Mouse (Mus musculus) embryonic facial prominence, embryonic 14.5 days (tissue): ENCODE data around the gene Lgals9. TPM values are rescaled to one million over a fixed set of nuclear protein-coding genes. Genes with fewer than 3 reads are reported as not detected.
A peak's percentile ranks its signal among the peaks of the same experiment; 100 is the strongest.

ENCODE experiments used
- ATAC-seq: fragments of 200-750 bp; cut with Nextera tagmentation; 2 replicates; pipeline ENCODE4 v1.8.0; 2017; ENCODE audit warnings: low read depth, moderate number of reproducible peaks, moderate TSS enrichment
- DNase-seq: peaks from one replicate; pipeline ENCODE4 v3.0.0-alpha.2; 2015; ENCODE audit warnings: low spot score
- H3K27ac ChIP-seq: fragments of 300-500 bp; sonication (generic); replicated peaks from 2 replicates; pipeline ENCODE4 v1.5.1; 2014; ENCODE audit warnings: low read depth, mild to moderate bottlenecking, low read length, moderate library complexity
- H3K27me3 ChIP-seq: fragments of 300-500 bp; sonication (generic); replicated peaks from 2 replicates; pipeline ENCODE4 v1.6.1; 2014; ENCODE audit warnings: low read length; ENCODE audit not compliant: control insufficient read depth, insufficient read depth
- H3K36me3 ChIP-seq: fragments of 300-500 bp; sonication (generic); 2 replicates; pipeline ENCODE4 v1.6.1; 2014; ENCODE audit warnings: low read length, mixed read lengths; ENCODE audit not compliant: control insufficient read depth, insufficient read depth
- H3K4me1 ChIP-seq: fragments of 300-500 bp; sonication (generic); 2 replicates; pipeline ENCODE4 v1.6.1; 2014; ENCODE audit warnings: antibody characterized with exemption, low read length; ENCODE audit not compliant: control insufficient read depth, insufficient read depth
- H3K4me2 ChIP-seq: fragments of 300-500 bp; sonication (generic); 2 replicates; pipeline ENCODE4 v1.6.1; 2014; ENCODE audit warnings: low read depth, mild to moderate bottlenecking, low read length, moderate library complexity, mixed read lengths
- H3K4me3 ChIP-seq: fragments of 300-500 bp; sonication (generic); 2 replicates; pipeline ENCODE4 v1.5.1; 2014; ENCODE audit warnings: low read depth, mild to moderate bottlenecking, low read length
- H3K9ac ChIP-seq: fragments of 300-500 bp; sonication (generic); 2 replicates; pipeline ENCODE4 v1.6.1; 2014; ENCODE audit warnings: low read depth, mild to moderate bottlenecking, low read length, moderate library complexity, mixed read lengths
- H3K9me3 ChIP-seq: fragments of 300-500 bp; sonication (generic); 2 replicates; pipeline ENCODE4 v1.6.1; 2016; ENCODE audit warnings: low read length; ENCODE audit not compliant: control insufficient read depth
- WGBS: fragments of 180-500 bp; shearing (Covaris S2); extraction: QIAGEN DNeasy Blood & Tissue Kit; methylation state at CpG from one replicate; pipeline ENCODE4 v1.1.7; 2014; 5-methylcytosine and 5-hydroxymethylcytosine counted together
- polyA plus RNA-seq: library from polyadenylated mRNA; unstranded; fragments of >200 nt; fragmentation: Nextera tagmentation; extraction: Ambion mirVana; gene quantifications from 2 replicates; pipeline ENCODE4 v1.2.1, GENCODE M21; 2014

Lgals9 gene
- 51.4 and 52.1 TPM in 2 replicates for polyA plus RNA-seq

DNA sequence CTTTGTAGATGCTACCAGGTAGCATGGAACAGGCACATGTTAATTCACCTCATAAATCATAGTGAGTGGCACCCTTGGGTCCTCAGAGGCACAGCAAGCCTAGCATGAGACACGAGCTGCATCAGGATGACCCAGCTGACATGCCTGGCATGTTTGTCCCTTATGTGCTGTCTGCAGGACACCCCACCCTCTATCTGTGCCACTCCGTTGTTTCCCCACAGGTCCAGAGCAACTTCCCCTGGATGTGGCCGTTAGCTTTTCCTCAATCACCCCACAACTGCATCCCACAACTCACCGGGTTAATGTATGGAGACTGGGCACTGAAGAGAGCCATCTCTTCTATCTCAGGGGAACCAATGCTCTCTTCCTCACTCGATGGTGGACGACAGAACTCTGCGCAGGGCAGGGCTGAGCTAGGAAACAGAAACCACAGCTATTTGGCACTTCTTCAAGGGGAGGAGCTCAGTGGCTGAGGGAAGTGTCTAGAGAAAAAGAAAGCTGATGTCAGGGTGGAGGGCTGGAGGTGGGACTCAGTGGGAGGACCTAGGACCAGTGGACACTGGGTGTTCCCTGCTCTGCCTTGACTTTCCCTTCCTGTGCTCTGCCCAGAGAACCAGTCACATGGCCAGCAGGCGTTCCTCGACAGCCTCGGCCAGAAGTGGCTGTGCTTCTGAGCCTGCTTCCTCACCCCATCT is at the start of gene Lgals9:
TSS of gene Lgals9 (minus strand) at position 464 of the 695 bp plus-strand sequence.
- Histone ChIP-seq H3K4me1 (0 out of 2 replicates have a peak, but pooled peaks cover 4% of the 10 kb centered on the region), H3K27ac (no peak within 1 kb of the TSS), H3K27me3 (no peaks in the 10 kb centered on the region), H3K4me3 (peak within 1 kb of the TSS; percentile 18), H3K36me3 (no peaks in the 10 kb centered on the region), H3K9me3 (no peaks in the 10 kb centered on the region), H3K9ac (0 out of 2 replicates have a peak within 1 kb of the TSS, but pooled peaks have one; percentile 20), H3K4me2 (peak within 1 kb of the TSS; percentile 42)
- ATAC-seq (peak; percentile 72), DNase-seq (peak; percentile 88)
- 59% methylated on average over 10 of the region's 10 CpGs for whole genome bisulfite sequencing

DNA sequence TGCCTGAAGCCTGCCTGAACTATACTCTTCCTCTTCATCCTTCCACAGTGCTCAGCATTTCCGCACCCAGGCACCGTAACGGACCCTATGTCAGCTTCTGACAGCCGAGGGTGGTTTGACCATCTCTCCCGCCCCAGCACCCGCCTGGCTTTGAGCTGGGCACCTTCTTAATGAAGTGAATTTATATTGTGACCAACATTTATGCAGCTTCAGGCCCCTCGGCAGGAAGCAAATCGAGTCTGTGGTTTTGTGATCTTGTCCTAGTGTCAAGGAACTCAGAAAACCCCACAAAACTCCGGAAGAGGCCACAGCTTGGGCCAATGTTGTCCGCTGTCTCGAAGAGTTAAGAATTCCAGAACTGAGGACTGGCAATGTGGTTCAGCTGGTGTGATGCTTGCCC is 48.9 kb upstream of the Lgals9 start:
- Histone ChIP-seq H3K4me2 (no peak overlapping the region), H3K9ac (no peak overlapping the region), H3K27ac (no peak overlapping the region), H3K9me3 (no peaks in the 10 kb centered on the region), H3K36me3 (peaks cover 20% of the 10 kb centered on the region; the same call in 1 of the 2 replicates), H3K4me3 (no peak overlapping the region), H3K4me1 (no peaks in the 10 kb centered on the region; the same call in 1 of the 2 replicates), H3K27me3 (no peaks in the 10 kb centered on the region)
- ATAC-seq (no peak), DNase-seq (no peak)
- WGBS, result 81% methylated on average over 11 of the region's 11 CpGs

DNA sequence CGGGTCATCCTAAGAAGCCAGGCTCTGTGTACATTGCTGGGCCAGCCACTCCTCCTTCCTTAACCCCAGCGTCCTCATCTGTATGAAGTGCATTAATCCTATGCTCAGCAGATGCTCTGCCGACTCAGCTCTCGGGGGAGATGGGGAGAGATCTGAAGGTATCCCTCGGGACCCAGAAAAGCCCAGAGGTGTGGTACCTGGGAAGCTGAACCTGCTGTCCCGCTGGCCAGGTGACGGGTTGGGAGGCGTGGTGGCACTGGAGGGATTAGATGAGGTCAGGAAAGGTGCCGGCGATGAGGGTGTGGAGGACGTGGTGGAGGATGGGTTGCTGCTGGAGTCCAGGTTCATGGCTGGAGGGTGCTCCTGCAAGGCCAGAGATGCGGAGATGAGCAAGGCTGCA is 48.3 kb upstream of the Lgals9 start:
- Histone ChIP-seq H3K27me3 (no peaks in the 10 kb centered on the region), H3K36me3 (peaks cover 24% of the 10 kb centered on the region; the same call in 1 of the 2 replicates), H3K27ac (no peak overlapping the region), H3K4me1 (no peaks in the 10 kb centered on the region; the same call in 1 of the 2 replicates), H3K4me2 (no peak overlapping the region), H3K4me3 (no peak overlapping the region), H3K9me3 (no peaks in the 10 kb centered on the region), H3K9ac (no peak overlapping the region)
- 83% methylated on average over 12 of the region's 12 CpGs for WGBS
- DNase-seq (no peak), ATAC-seq (no peak)

DNA sequence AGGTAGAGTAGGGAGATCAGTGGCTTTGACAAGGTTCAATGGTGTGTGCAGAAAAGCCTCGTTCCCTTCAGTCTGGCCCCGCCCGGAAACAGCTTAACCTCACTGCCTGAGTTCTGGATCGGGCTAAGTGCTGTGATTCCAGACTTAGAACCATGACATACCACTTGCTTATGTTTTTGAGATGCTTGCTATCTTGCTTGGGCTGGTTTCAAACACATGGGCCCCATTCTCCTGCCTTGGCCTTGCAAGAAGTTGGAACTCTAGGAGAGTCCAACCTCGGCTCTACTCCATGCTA is 46.7 kb upstream of the Lgals9 start:
- H3K4me1 ChIP-seq, result no peaks in the 10 kb centered on the region; the same call in 1 of the 2 replicates
- no peaks in the 10 kb centered on the region for H3K27me3 ChIP-seq
- DNase-seq, result no peak
- ATAC-seq, result no peak
- H3K4me2 ChIP-seq, result no peak overlapping the region
- no peak overlapping the region for H3K9ac ChIP-seq
- H3K27ac ChIP-seq, result no peak overlapping the region
- 68% methylated on average over 5 of the region's 5 CpGs for WGBS
- H3K4me3 ChIP-seq, result no peak overlapping the region
- H3K36me3 ChIP-seq, result peaks cover 38% of the 10 kb centered on the region; the same call in 1 of the 2 replicates
- no peaks in the 10 kb centered on the region for H3K9me3 ChIP-seq

DNA sequence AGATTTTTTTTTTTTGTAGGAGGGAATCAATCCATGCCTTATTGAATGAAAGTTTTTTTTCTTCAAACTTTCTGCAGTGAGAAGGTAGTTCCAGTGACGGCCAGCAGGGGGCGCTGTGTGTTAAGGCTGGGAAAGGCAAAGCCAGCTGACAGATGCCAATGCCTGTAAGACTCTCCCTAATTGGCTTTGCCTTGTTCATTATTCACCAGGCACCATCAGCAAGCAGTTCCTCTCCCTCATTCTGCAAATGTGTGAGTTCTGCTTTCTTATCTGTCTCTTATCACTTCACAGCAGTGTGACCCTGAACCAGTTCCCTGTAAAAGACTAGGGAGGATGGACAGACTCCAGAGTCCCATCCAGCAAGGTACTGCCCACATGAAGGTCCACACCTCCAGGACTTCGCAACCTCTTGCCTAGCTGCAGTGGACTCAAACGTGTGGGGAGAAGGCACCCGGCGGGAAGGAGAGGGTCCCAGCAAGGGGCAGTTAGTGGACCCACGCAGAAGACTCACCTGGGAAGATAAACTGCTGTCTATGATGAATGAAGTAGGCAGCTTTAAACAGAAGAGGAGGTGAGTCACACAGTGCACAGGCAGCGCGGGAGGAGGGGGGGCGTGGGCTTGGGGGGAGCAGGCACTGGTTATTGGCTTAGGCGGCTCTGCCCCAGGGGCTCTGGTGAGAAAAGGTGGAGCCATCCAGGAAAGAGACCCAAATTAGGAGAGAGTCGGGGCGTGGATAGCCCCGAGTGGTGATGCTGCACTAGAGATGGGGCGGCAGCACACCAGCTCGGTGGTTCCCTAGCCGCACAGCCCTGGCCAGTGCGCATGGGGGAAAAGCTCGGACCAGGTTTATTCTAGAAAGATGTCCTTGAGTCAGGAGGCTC is 46.1 kb upstream of the Lgals9 start:
- Histone ChIP-seq H3K4me1 (no peaks in the 10 kb centered on the region; the same call in 1 of the 2 replicates), H3K36me3 (peaks cover 38% of the 10 kb centered on the region; the same call in 1 of the 2 replicates), H3K27me3 (no peaks in the 10 kb centered on the region), H3K27ac (no peak overlapping the region), H3K4me3 (no peak overlapping the region), H3K9ac (no peak overlapping the region), H3K4me2 (no peak overlapping the region), H3K9me3 (no peaks in the 10 kb centered on the region)
- peak; percentile 82 for DNase-seq
- ATAC-seq, result peak; percentile 35; the same call in 1 of the 2 replicates
- 48% methylated on average over 14 of the region's 19 CpGs for WGBS

DNA sequence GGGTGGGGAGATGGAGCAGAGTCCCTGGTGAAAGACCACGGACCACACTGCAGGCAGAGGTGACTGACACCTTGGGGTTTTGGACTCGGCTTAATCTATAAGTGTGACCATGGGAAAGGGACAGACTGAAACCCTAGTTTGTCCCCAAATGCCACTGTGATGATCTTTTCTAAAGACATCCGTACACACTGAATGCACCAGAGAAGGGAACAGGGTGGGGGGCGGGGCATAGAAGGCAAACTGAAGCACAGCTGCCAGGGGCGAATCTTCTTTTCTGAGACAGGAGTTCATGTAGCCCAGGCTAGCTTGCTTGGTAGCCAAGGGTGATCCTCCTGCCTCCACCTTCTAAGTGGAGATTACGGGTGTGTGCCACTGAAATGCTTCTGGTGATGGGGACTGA is 39.0 kb upstream of the Lgals9 start:
- DNase-seq, result no peak
- Histone ChIP-seq H3K27me3 (no peaks in the 10 kb centered on the region), H3K9ac (peak overlapping the region; percentile 5), H3K9me3 (no peaks in the 10 kb centered on the region), H3K4me3 (no peak overlapping the region), H3K27ac (no peak overlapping the region), H3K4me2 (peak overlapping the region; percentile 28; the same call in 1 of the 2 replicates), H3K4me1 (peaks cover 5% of the 10 kb centered on the region; the same call in 1 of the 2 replicates), H3K36me3 (peaks cover 47% of the 10 kb centered on the region)
- ATAC-seq, result no peak
- 66% methylated on average over 6 of the region's 6 CpGs for WGBS

DNA sequence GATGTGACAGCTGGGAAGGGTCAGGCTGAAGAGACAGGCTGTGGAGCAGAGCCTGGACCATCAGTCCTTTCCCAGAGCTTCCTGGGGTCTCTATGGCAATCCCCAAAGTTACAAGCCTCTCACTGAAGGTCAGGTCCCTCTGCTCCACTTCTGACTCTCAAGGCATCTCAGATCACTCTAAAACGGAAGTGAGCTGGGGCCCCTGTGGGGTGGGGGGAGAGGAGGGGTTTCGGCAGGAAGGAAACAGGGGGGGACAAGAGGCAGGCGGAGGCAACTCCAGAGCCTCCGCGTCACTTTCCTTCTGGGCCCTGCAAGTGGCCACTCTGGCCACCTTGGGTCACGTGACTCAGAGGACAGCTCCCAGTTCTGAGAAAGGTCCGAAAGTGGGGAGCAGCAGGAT is 38.6 kb upstream of the Lgals9 start:
- ATAC-seq, result 0 out of 2 replicates have a peak, but pooled peaks have one; percentile 24
- Histone ChIP-seq H3K27me3 (no peaks in the 10 kb centered on the region), H3K36me3 (peaks cover 48% of the 10 kb centered on the region), H3K9me3 (no peaks in the 10 kb centered on the region), H3K4me2 (peak overlapping the region; percentile 28), H3K4me1 (peaks cover 5% of the 10 kb centered on the region; the same call in 1 of the 2 replicates), H3K4me3 (no peak overlapping the region), H3K27ac (no peak overlapping the region), H3K9ac (peak overlapping the region; percentile 5)
- DNase-seq, result peak; percentile 64
- 21% methylated on average over 7 of the region's 7 CpGs for WGBS

DNA sequence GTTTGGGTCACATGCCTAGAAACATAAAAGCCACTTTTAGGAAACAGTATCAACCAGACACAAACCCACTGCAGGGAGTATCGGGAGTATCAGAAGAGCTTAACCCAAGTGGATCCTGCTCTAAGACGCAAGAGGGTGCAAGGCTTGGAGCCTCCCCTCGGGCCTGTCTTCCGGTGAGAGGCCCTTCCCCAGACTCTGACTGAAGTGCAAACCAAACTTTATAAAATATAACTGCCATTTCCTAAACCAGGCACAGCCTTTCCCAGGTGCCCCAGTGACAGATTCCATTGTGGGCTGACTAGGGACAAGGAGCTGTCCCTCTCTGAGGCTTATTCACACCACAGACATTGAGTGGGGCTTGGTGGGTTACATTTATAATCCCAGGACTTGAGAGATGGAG is 38.1 kb upstream of the Lgals9 start:
- peaks cover 48% of the 10 kb centered on the region for H3K36me3 ChIP-seq
- H3K27ac ChIP-seq, result no peak overlapping the region
- WGBS, result 66% methylated on average over 4 of the region's 4 CpGs
- no peaks in the 10 kb centered on the region for H3K9me3 ChIP-seq
- no peak overlapping the region for H3K4me3 ChIP-seq
- H3K4me2 ChIP-seq, result peak overlapping the region; percentile 28; the same call in 1 of the 2 replicates
- H3K27me3 ChIP-seq, result no peaks in the 10 kb centered on the region
- peak overlapping the region; percentile 5; the same call in 1 of the 2 replicates for H3K9ac ChIP-seq
- no peak for ATAC-seq
- no peak for DNase-seq
- peaks cover 5% of the 10 kb centered on the region; the same call in 1 of the 2 replicates for H3K4me1 ChIP-seq
